Mouse (Mus musculus) cerebellum, adult 2 months (tissue): ENCODE data around the gene Inpp5a.

ENCODE experiments used
- CTCF ChIP-seq: fragments of 200-500 bp; IDR thresholded peaks from 2 replicates; pipeline ENCODE4 v1.5.1; 2011; ENCODE audit warnings: low read depth, mild to moderate bottlenecking, control low read depth, low read length, moderate library complexity, borderline replicate concordance; ENCODE audit not compliant: insufficient read depth
- POLR2A ChIP-seq: fragments of 200-500 bp; IDR thresholded peaks from 2 replicates; pipeline ENCODE4 v1.6.1; 2011; ENCODE audit warnings: low read length, control low read depth, borderline replicate concordance; ENCODE audit not compliant: insufficient read depth

- TF ChIP-seq POLR2A (no peak), CTCF (no peak)
These were observed 167.4 kb downstream of the Inpp5a start for GRCm38 (mm10) chr7:139556331-139556730.
